Mouse (Mus musculus) liver, adult 2 months (tissue): ENCODE results near the gene Hs3st3b1. TPM values are rescaled to one million over a fixed set of nuclear protein-coding genes. Genes with fewer than 3 reads are reported as not detected.

ENCODE experiments used
- DNase-seq: peaks from one replicate; pipeline ENCODE4 v3.0.0-alpha.2; 2011; ENCODE audit warnings: low read depth, low spot score; ENCODE audit errors: extremely low read depth
- H3K27ac ChIP-seq: fragments of 200-500 bp; replicated peaks from 2 replicates; pipeline ENCODE4 v1.5.1; 2012; ENCODE audit warnings: low read depth, mild to moderate bottlenecking, control low read depth, inconsistent platforms, low read length; ENCODE audit not compliant: insufficient read depth
- H3K27me3 ChIP-seq: fragments of 200-500 bp; 2 replicates; pipeline ENCODE4 v1.6.1; 2012; ENCODE audit warnings: mild to moderate bottlenecking, moderate library complexity, low read length, inconsistent platforms; ENCODE audit not compliant: control insufficient read depth, insufficient read depth
- H3K36me3 ChIP-seq: fragments of 200-500 bp; 2 replicates; pipeline ENCODE4 v1.6.1; 2012; ENCODE audit warnings: low read length, inconsistent platforms; ENCODE audit not compliant: control insufficient read depth, insufficient read depth
- H3K4me1 ChIP-seq: fragments of 200-500 bp; 2 replicates; pipeline ENCODE4 v1.6.1; 2011; ENCODE audit warnings: low read length; ENCODE audit not compliant: control insufficient read depth, insufficient read depth
- H3K4me3 ChIP-seq: fragments of 200-500 bp; 2 replicates; pipeline ENCODE4 v1.5.1; 2011; ENCODE audit warnings: low read depth, mild to moderate bottlenecking, control low read depth, low read length, moderate library complexity; ENCODE audit not compliant: insufficient read depth
- H3K79me2 ChIP-seq: fragments of 200-500 bp; 2 replicates; pipeline ENCODE4 v1.6.1; 2012; ENCODE audit warnings: inconsistent platforms, mild to moderate bottlenecking, low read length, moderate library complexity; ENCODE audit not compliant: control insufficient read depth, insufficient read depth
- H3K9ac ChIP-seq: fragments of 200-500 bp; 2 replicates; pipeline ENCODE4 v1.6.1; 2012; ENCODE audit warnings: low read depth, mild to moderate bottlenecking, control low read depth, inconsistent platforms, low read length
- CTCF ChIP-seq: fragments of 200-500 bp; IDR thresholded peaks from 2 replicates; pipeline ENCODE4 v1.5.1; 2011; ENCODE audit warnings: low read depth, low read length, control low read depth
- POLR2A ChIP-seq: fragments of 200-500 bp; IDR thresholded peaks from 2 replicates; pipeline ENCODE4 v1.6.1; 2011; ENCODE audit warnings: low read length, control low read depth; ENCODE audit not compliant: insufficient read depth; ENCODE audit errors: extremely low read depth
- WGBS: fragments of 180-500 bp; shearing (Covaris S2); methylation state at CpG from one replicate; pipeline ENCODE4 v1.1.7; 2018; 5-methylcytosine and 5-hydroxymethylcytosine counted together
- polyA plus RNA-seq: library from polyadenylated mRNA; depleted of rRNA; stranded (reverse); fragments of >200 nt; gene quantifications from 2 replicates; pipeline ENCODE4 v1.2.3, GENCODE M21; 2012
- total RNA-seq: library from RNA; depleted of rRNA; stranded (reverse); fragments of >200 nt; gene quantifications from 2 replicates; pipeline ENCODE4 v1.2.3, GENCODE M21; 2014

Gene Hs3st3b1
- total and polyA plus RNA-seq, 2 experiments: 38.5 to 57.5 TPM

DNA sequence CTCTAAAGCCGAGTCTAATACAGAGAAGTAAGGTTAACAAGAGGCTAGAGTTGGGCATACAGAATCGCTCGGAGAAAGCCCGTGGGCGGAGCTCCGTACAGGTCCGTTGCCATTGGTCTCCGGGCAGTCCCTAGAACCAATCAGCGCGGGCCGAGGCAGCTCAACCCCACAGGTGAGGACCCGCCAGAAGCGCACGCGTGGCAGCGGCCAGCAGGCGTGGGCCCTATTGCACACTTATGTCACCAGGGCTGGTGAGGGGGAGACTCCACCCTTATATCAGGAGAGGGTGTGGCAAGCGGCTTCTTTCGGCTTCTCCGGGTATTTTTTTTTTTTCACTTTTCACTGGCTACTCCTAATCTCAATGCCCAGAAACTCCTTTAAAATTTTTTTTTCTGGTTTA is 7.7 kb downstream of the Hs3st3b1 start:
- no peak for TF ChIP-seq CTCF
- TF ChIP-seq POLR2A: no peak
- H3K4me3 ChIP-seq: peak overlapping the region; percentile 44; the same call in 1 of the 2 replicates
- H3K27ac ChIP-seq: peak overlapping the region; percentile 63
- 3% methylated on average over 20 of the region's 20 CpGs for WGBS
- H3K79me2 ChIP-seq: peaks cover 47% of the 10 kb centered on the region
- no peaks in the 10 kb centered on the region for H3K36me3 ChIP-seq
- H3K27me3 ChIP-seq: no peaks in the 10 kb centered on the region
- peaks cover 50% of the 10 kb centered on the region for H3K4me1 ChIP-seq
- H3K9ac ChIP-seq: peak overlapping the region; percentile 28
- DNase-seq: peak; percentile 91

GRCm38 (mm10) chr11:63913936-63914335 is 8.2 kb downstream of the Hs3st3b1 start:
- Histone ChIP-seq H3K4me3 (0 out of 2 replicates have a peak overlapping the region, but pooled peaks have one; percentile 44), H3K4me1 (peaks cover 50% of the 10 kb centered on the region), H3K9ac (peak overlapping the region; percentile 27), H3K27me3 (no peaks in the 10 kb centered on the region), H3K36me3 (no peaks in the 10 kb centered on the region), H3K27ac (peak overlapping the region; percentile 42), H3K79me2 (peaks cover 43% of the 10 kb centered on the region)
- no peak for TF ChIP-seq POLR2A
- 35% methylated on average over 4 of the region's 4 CpGs for WGBS
- DNase-seq: no peak

DNA sequence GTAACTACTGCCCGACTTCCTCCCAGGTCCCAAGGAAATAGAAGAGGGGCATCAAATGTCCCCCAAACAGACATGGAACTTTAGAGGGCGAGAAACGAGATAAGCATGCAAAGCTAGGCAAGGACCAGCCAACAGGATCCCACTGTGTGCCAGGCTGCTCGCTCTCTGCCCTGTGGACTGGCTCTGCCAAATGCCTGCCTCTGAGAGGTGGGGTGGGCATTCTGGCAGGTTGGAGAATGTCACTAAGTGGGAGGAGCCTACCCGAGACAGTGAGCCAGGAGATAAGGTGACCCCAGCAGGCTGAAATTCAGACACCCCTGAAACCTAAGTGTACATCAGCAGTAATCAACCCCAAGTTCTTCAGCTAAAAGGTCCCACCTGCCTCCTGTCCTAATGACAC is 11.1 kb downstream of the Hs3st3b1 start:
- Histone ChIP-seq H3K4me3 (no peak overlapping the region), H3K36me3 (no peaks in the 10 kb centered on the region), H3K4me1 (peaks cover 67% of the 10 kb centered on the region), H3K27ac (peak overlapping the region; percentile 39), H3K79me2 (peaks cover 61% of the 10 kb centered on the region), H3K9ac (0 out of 2 replicates have a peak overlapping the region, but pooled peaks have one; percentile 0), H3K27me3 (no peaks in the 10 kb centered on the region)
- no peak for TF ChIP-seq CTCF
- 15% methylated on average over 5 of the region's 5 CpGs for WGBS
- peak; percentile 73 for DNase-seq

- H3K4me1 ChIP-seq: peaks cover 70% of the 10 kb centered on the region
- no peaks in the 10 kb centered on the region for H3K27me3 ChIP-seq
- H3K27ac ChIP-seq: peak overlapping the region; percentile 1; the same call in 1 of the 2 replicates
- H3K36me3 ChIP-seq: no peaks in the 10 kb centered on the region
- no peak overlapping the region for H3K9ac ChIP-seq
- no peak overlapping the region for H3K4me3 ChIP-seq
- 78% methylated on average over 4 of the region's 4 CpGs for WGBS
- no peak for DNase-seq
- H3K79me2 ChIP-seq: peaks cover 68% of the 10 kb centered on the region
- TF ChIP-seq CTCF (no peak), POLR2A (no peak)
These were observed 12.1 kb downstream of the Hs3st3b1 start for GRCm38 (mm10) chr11:63909961-63910360.

GRCm38 (mm10) chr11:63908500-63908899 is 13.6 kb downstream of the Hs3st3b1 start:
- Histone ChIP-seq H3K36me3 (no peaks in the 10 kb centered on the region), H3K9ac (no peak overlapping the region), H3K27ac (peak overlapping the region; percentile 17), H3K4me1 (peaks cover 72% of the 10 kb centered on the region), H3K27me3 (no peaks in the 10 kb centered on the region), H3K4me3 (no peak overlapping the region), H3K79me2 (peaks cover 66% of the 10 kb centered on the region)
- DNase-seq: no peak
- no peak for TF ChIP-seq POLR2A
- TF ChIP-seq CTCF: no peak
- 60% methylated on average over 4 of the region's 4 CpGs for WGBS

GRCm38 (mm10) chr11:63906552-63907353 is 15.3 kb downstream of the Hs3st3b1 start:
- Histone ChIP-seq H3K27me3 (no peaks in the 10 kb centered on the region), H3K36me3 (no peaks in the 10 kb centered on the region), H3K4me1 (peaks cover 72% of the 10 kb centered on the region), H3K79me2 (peaks cover 72% of the 10 kb centered on the region), H3K4me3 (no peak overlapping the region), H3K27ac (peak overlapping the region; percentile 61), H3K9ac (peak overlapping the region; percentile 2)
- DNase-seq: peak; percentile 76
- WGBS: 46% methylated on average over 9 of the region's 9 CpGs
- TF ChIP-seq CTCF (no peak), POLR2A (no peak)
